Mouse (Mus musculus): ENCODE measurements around the gene Grm8. TPM values are rescaled to one million over a fixed set of nuclear protein-coding genes. Genes with fewer than 3 reads are reported as not detected.
A peak's percentile ranks its signal among the peaks of the same experiment; 100 is the strongest.
"Not testable (repeated sequence)": the region's sequence is repeated elsewhere in the genome, so short reads cannot be mapped to it uniquely, and the experiment has no call there.

Grm8 gene
- polyA plus RNA-seq, 1 experiment from 2014 or later, result not detected

DNA sequence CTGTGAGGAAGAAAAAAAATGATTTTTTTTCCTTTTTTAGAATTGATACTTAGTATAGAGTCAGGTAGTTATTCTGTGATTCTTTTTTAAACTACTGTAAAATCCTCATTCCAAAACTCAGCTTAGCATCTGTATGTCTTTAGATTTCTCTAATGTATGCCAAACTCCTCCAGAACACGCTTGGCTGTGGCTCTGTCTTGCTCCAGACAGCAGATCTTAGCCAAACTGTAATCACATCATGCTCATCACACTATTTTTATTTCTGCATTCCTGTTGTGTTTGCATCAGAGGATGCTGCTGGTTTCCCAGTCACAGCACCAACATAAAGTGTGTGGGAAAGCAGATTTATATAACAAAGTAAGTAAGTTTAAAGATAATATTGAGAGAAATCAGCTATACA is 249.2 kb downstream of the Grm8 start:
- WGBS (ENCODE audit: insufficient replicate concordance), result 57% methylated on average over 1 of the region's 1 CpGs
- Histone ChIP-seq H3K9ac (replicated peaks) (no peak overlapping the region), H3K36me3 (replicated peaks; ENCODE audit: insufficient read depth, low read length) (no peaks in the 10 kb centered on the region), H3K4me1 (ENCODE audit: insufficient read depth) (no peaks in the 10 kb centered on the region), H3K27me3 (ENCODE audit: insufficient read depth, low read length) (no peaks in the 10 kb centered on the region), H3K27ac (ENCODE audit: low read depth) (no peak overlapping the region), H3K4me3 (ENCODE audit: low read depth, low read length) (no peak overlapping the region), H3K9me3 (ENCODE audit: low read length) (no peaks in the 10 kb centered on the region), H3K4me2 (ENCODE audit: low read depth, low read length) (no peak overlapping the region)
- DNase-seq (no peak), ATAC-seq (no peak)
- no peak for TF ChIP-seq EP300 (IDR thresholded peaks at IDR 0.05; ENCODE audit: low read depth)
- TF ChIP-seq CTCF (IDR thresholded peaks at IDR 0.05; ENCODE audit: low read depth), result no peak

DNA sequence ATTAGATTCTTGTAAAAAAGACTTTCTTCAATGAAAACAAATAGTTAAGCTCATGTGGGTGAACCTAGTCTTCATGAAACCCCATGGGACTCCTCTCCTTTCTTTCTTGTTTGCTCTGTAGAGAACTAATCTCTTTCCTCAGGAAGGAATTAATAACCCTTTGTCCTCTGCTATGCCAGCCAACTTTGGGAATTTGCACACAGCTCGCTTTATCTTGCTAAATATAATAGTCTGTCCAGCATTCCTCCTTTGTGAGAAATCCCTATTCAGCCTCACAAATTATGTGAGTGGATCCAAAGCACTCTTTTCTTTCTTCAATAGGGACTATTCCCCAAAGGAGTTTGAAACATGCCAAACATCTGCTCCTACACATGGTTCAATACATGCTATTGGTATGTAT is 285.3 kb downstream of the Grm8 start:
- Histone ChIP-seq H3K27ac (ENCODE audit: low read depth) (no peak overlapping the region), H3K4me2 (ENCODE audit: low read depth, low read length) (no peak overlapping the region), H3K9ac (replicated peaks) (no peak overlapping the region), H3K9me3 (ENCODE audit: low read length) (no peaks in the 10 kb centered on the region), H3K4me1 (ENCODE audit: insufficient read depth) (no peaks in the 10 kb centered on the region), H3K4me3 (ENCODE audit: low read depth, low read length) (no peak overlapping the region), H3K27me3 (ENCODE audit: insufficient read depth, low read length) (no peaks in the 10 kb centered on the region), H3K36me3 (replicated peaks; ENCODE audit: insufficient read depth, low read length) (no peaks in the 10 kb centered on the region)
- ATAC-seq (no peak), DNase-seq (no peak)
- TF ChIP-seq EP300 (IDR thresholded peaks at IDR 0.05; ENCODE audit: low read depth) (no peak), CTCF (IDR thresholded peaks at IDR 0.05; ENCODE audit: low read depth) (no peak)
- WGBS (ENCODE audit: insufficient replicate concordance), result 61% methylated on average over 1 of the region's 1 CpGs

DNA sequence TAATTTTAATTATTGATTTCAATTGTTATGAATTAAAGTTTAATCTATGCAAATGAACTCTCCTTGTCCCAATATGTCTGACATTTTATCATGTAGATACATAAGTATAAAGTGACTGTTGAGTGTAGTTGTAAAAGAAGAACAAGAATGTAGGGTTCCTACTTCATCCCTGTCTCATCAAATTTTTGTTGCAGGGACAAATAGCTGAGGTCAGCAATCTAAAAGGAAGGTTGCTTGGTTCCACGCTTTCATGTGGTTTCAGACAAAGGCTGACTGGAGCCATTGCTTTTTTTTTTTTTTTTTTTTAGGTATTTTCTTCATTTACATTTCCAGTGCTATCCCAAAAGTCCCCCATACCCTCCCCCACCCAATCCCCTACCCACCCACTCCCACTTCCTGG is 298.8 kb downstream of the Grm8 start:
- no peaks in the 10 kb centered on the region for H3K4me1 ChIP-seq (ENCODE audit: insufficient read depth)
- H3K4me3 ChIP-seq (ENCODE audit: low read depth, low read length), result no peak overlapping the region
- 79% methylated on average over 1 of the region's 1 CpGs for WGBS (ENCODE audit: insufficient replicate concordance)
- ATAC-seq (no peak), DNase-seq (no peak)
- TF ChIP-seq EP300 (IDR thresholded peaks at IDR 0.05; ENCODE audit: low read depth) (no peak), CTCF (IDR thresholded peaks at IDR 0.05; ENCODE audit: low read depth) (no peak)
- H3K9me3 ChIP-seq (ENCODE audit: low read length), result no peaks in the 10 kb centered on the region
- no peak overlapping the region for H3K27ac ChIP-seq (ENCODE audit: low read depth)
- no peaks in the 10 kb centered on the region for H3K27me3 ChIP-seq (ENCODE audit: insufficient read depth, low read length)
- no peaks in the 10 kb centered on the region for H3K36me3 ChIP-seq (replicated peaks; ENCODE audit: insufficient read depth, low read length)
- no peak overlapping the region for H3K4me2 ChIP-seq (ENCODE audit: low read depth, low read length)
- no peak overlapping the region for H3K9ac ChIP-seq (replicated peaks)

DNA sequence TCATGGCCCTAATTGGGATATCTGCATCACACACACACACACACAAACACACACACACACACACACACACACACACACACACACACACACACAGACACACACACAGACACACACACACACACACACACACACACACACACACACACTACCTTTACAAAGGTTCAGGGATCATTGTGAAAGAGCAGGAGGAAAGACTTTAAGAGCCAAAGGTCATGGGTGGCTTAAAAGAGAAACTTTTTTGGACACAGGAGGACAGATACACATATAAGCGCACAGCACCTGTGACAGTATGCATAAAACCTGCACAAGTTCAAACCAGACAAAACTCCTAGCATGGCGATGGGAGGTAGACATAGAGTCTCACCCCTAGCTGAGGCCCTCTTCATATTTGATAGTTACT is 315.2 kb downstream of the Grm8 start:
- not testable (repeated sequence) for H3K4me2 ChIP-seq (ENCODE audit: low read depth, low read length); H3K27me3 ChIP-seq (ENCODE audit: insufficient read depth, low read length); H3K36me3 ChIP-seq (replicated peaks; ENCODE audit: insufficient read depth, low read length); H3K4me1 ChIP-seq (ENCODE audit: insufficient read depth); H3K9ac ChIP-seq (replicated peaks); H3K4me3 ChIP-seq (ENCODE audit: low read depth, low read length); H3K9me3 ChIP-seq (ENCODE audit: low read length); H3K27ac ChIP-seq (ENCODE audit: low read depth); DNase-seq
- 72% methylated on average over 2 of the region's 2 CpGs for WGBS (ENCODE audit: insufficient replicate concordance)
- peak; percentile 86 for ATAC-seq

DNA sequence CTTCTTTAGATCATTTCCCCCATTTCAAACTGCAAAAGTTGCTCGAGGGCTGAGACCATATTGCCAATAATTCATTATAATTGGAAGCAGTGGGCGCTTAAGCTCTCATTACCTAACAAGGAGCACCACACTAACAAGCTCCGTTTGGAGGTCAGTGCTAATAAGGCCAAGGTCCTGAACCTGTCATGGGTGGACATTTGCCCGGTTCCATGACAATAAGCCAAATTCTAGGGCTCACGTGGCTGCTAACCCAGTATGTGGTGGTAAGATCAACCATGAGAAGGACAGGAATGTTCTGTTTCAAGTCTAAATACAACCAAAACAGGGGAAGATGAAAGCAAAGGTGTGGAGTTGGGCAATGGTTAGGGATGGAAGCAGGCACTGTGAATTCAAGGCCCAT is 322.2 kb downstream of the Grm8 start:
- ATAC-seq (no peak), DNase-seq (no peak)
- TF ChIP-seq EP300 (IDR thresholded peaks at IDR 0.05; ENCODE audit: low read depth) (no peak), CTCF (IDR thresholded peaks at IDR 0.05; ENCODE audit: low read depth) (no peak)
- H3K27me3 ChIP-seq (ENCODE audit: insufficient read depth, low read length), result no peaks in the 10 kb centered on the region
- no peak overlapping the region for H3K4me3 ChIP-seq (ENCODE audit: low read depth, low read length)
- no peak overlapping the region for H3K9ac ChIP-seq (replicated peaks)
- H3K4me2 ChIP-seq (ENCODE audit: low read depth, low read length), result no peak overlapping the region
- 74% methylated on average over 5 of the region's 5 CpGs for WGBS (ENCODE audit: insufficient replicate concordance)
- H3K4me1 ChIP-seq (ENCODE audit: insufficient read depth), result no peaks in the 10 kb centered on the region
- no peak overlapping the region for H3K27ac ChIP-seq (ENCODE audit: low read depth)
- H3K36me3 ChIP-seq (replicated peaks; ENCODE audit: insufficient read depth, low read length), result no peaks in the 10 kb centered on the region
- H3K9me3 ChIP-seq (ENCODE audit: low read length), result no peaks in the 10 kb centered on the region

DNA sequence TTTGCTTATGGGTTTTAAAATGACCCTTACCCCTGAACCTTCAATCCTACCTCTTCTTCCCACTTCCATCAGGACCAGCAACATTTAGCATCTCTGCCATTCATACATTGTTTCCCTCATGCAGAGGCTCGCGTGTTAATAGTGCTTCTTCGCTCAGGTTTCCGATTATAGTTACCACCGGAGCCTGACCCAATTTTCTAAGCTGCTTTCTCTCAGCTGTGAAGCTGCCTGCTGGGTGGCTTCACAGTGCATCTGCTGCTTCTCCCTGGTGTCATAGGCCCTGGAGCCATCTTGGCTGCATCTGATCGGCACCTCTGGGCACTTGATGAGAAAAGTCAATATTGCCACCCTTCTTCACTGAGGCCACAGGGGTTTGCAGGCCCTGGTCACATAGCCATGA is 325.0 kb downstream of the Grm8 start:
- H3K4me1 ChIP-seq (ENCODE audit: insufficient read depth), result no peaks in the 10 kb centered on the region
- no peak for ATAC-seq

DNA sequence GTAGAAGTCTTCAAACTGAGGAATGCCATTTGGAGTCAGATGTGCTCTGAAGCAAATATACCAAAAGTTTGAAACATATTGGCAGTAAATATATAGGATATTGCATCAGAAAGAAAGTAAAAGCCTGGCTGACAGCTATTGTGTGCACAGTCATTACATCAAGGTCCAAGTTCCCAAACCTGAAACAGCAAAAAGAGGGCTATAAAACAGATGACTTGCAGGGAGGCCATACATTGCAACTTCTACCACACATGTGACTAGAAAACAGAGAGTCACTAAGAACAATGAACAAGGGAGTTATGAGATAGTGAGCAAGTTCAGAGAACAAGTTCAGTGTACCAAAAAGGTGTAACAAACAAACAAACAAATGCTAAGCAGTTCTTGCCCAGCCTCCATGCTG is 328.2 kb downstream of the Grm8 start:
- no peaks in the 10 kb centered on the region for H3K9me3 ChIP-seq (ENCODE audit: low read length)
- DNase-seq (no peak), ATAC-seq (no peak)
- no peak for TF ChIP-seq CTCF (IDR thresholded peaks at IDR 0.05; ENCODE audit: low read depth)
- no peak for TF ChIP-seq EP300 (IDR thresholded peaks at IDR 0.05; ENCODE audit: low read depth)
- no peaks in the 10 kb centered on the region for H3K36me3 ChIP-seq (replicated peaks; ENCODE audit: insufficient read depth, low read length)
- H3K4me3 ChIP-seq (ENCODE audit: low read depth, low read length), result no peak overlapping the region
- no peak overlapping the region for H3K9ac ChIP-seq (replicated peaks)
- no peaks in the 10 kb centered on the region for H3K4me1 ChIP-seq (ENCODE audit: insufficient read depth)
- H3K27me3 ChIP-seq (ENCODE audit: insufficient read depth, low read length), result no peaks in the 10 kb centered on the region
- no peak overlapping the region for H3K4me2 ChIP-seq (ENCODE audit: low read depth, low read length)
- no peak overlapping the region for H3K27ac ChIP-seq (ENCODE audit: low read depth)

More for the DNA sequence above, 325.0 kb downstream of the Grm8 start:
- Histone ChIP-seq H3K9me3 (ENCODE audit: low read length) (no peaks in the 10 kb centered on the region), H3K27ac (ENCODE audit: low read depth) (no peak overlapping the region), H3K4me2 (ENCODE audit: low read depth, low read length) (no peak overlapping the region), H3K4me3 (ENCODE audit: low read depth, low read length) (no peak overlapping the region), H3K9ac (replicated peaks) (no peak overlapping the region), H3K36me3 (replicated peaks; ENCODE audit: insufficient read depth, low read length) (no peaks in the 10 kb centered on the region), H3K27me3 (ENCODE audit: insufficient read depth, low read length) (no peaks in the 10 kb centered on the region)
- DNase-seq, result no peak
- TF ChIP-seq EP300 (IDR thresholded peaks at IDR 0.05; ENCODE audit: low read depth), result no peak
- no peak for TF ChIP-seq CTCF (IDR thresholded peaks at IDR 0.05; ENCODE audit: low read depth)
- WGBS (ENCODE audit: insufficient replicate concordance), result 73% methylated on average over 6 of the region's 6 CpGs
